Mouse (Mus musculus) heart, embryonic 14.5 days (tissue): ENCODE data around the gene Ercc2. TPM values are rescaled to one million over a fixed set of nuclear protein-coding genes. Genes with fewer than 3 reads are reported as not detected.
A peak's percentile ranks its signal among the peaks of the same experiment; 100 is the strongest.

Source experiments
- ATAC-seq: fragments of 200-750 bp; cut with Nextera tagmentation; 2 replicates; pipeline ENCODE4 v1.8.0; 2017; ENCODE audit warnings: low read depth, moderate TSS enrichment; ENCODE audit not compliant: insufficient number of reproducible peaks, insufficient read depth, low FRiP score
- H3K27ac ChIP-seq, 2 experiments: fragments of 200-500 bp in 1 of 2; fragments of 300-500 bp in 1 of 2; sonication (generic) in 1 of 2; replicated peaks in 1 of 2; 2 replicates each; pipeline ENCODE4 v1.5.1; 2012 to 2014; ENCODE audit warnings: low read depth in 2 of 2, low read length in 2 of 2, control low read depth in 1 of 2, mild to moderate bottlenecking in 1 of 2, mixed read lengths in 1 of 2; ENCODE audit not compliant: control insufficient read depth in 1 of 2, insufficient read depth in 1 of 2
- H3K27me3 ChIP-seq: fragments of 300-500 bp; sonication (generic); 2 replicates; pipeline ENCODE4 v1.6.1; 2014; ENCODE audit warnings: mild to moderate bottlenecking, low read length, control low read depth; ENCODE audit not compliant: control insufficient read depth, insufficient read depth
- H3K36me3 ChIP-seq: fragments of 300-500 bp; sonication (generic); 2 replicates; pipeline ENCODE4 v1.6.1; 2014; ENCODE audit warnings: mild to moderate bottlenecking, control low read depth, low read length, mixed read lengths; ENCODE audit not compliant: control insufficient read depth, insufficient read depth
- H3K4me1 ChIP-seq, 2 experiments: fragments of 200-500 bp in 1 of 2; fragments of 300-500 bp in 1 of 2; sonication (generic) in 1 of 2; 2 replicates each; pipeline ENCODE4 v1.6.1; 2012 to 2014; ENCODE audit warnings: low read length in 2 of 2, control low read depth in 1 of 2, mixed read lengths in 1 of 2; ENCODE audit not compliant: control insufficient read depth in 2 of 2, insufficient read depth in 2 of 2
- H3K4me2 ChIP-seq: fragments of 300-500 bp; sonication (generic); 2 replicates; pipeline ENCODE4 v1.6.1; 2014; ENCODE audit warnings: mild to moderate bottlenecking, low read length
- H3K4me3 ChIP-seq, 2 experiments: fragments of 200-500 bp in 1 of 2; fragments of 300-500 bp in 1 of 2; sonication (generic) in 1 of 2; 2 replicates each; pipeline ENCODE4 v1.5.1; 2012 to 2014; ENCODE audit warnings: low read length in 2 of 2, mild to moderate bottlenecking in 2 of 2, control low read depth in 1 of 2, low read depth in 1 of 2, moderate library complexity in 1 of 2; ENCODE audit not compliant: control insufficient read depth in 1 of 2, insufficient read depth in 1 of 2
- H3K9ac ChIP-seq: fragments of 300-500 bp; sonication (generic); 2 replicates; pipeline ENCODE4 v1.6.1; 2014; ENCODE audit warnings: mild to moderate bottlenecking, low read length
- H3K9me3 ChIP-seq: fragments of 300-500 bp; sonication (generic); 2 replicates; pipeline ENCODE4 v1.6.1; 2016; ENCODE audit warnings: low read length, control low read depth; ENCODE audit not compliant: control insufficient read depth
- WGBS: fragments of 180-500 bp; shearing (Covaris S2); extraction: QIAGEN DNeasy Blood & Tissue Kit; methylation state at CpG from one replicate; pipeline ENCODE4 v1.1.7; 2014; 5-methylcytosine and 5-hydroxymethylcytosine counted together
- polyA plus RNA-seq: library from polyadenylated mRNA; unstranded; fragments of >200 nt; fragmentation: Nextera tagmentation; extraction: Ambion mirVana; gene quantifications from 2 replicates; pipeline ENCODE4 v1.2.1, GENCODE M21; 2014

Ercc2 gene
- polyA plus RNA-seq = 4.8 and 6.6 TPM in 2 replicates

DNA sequence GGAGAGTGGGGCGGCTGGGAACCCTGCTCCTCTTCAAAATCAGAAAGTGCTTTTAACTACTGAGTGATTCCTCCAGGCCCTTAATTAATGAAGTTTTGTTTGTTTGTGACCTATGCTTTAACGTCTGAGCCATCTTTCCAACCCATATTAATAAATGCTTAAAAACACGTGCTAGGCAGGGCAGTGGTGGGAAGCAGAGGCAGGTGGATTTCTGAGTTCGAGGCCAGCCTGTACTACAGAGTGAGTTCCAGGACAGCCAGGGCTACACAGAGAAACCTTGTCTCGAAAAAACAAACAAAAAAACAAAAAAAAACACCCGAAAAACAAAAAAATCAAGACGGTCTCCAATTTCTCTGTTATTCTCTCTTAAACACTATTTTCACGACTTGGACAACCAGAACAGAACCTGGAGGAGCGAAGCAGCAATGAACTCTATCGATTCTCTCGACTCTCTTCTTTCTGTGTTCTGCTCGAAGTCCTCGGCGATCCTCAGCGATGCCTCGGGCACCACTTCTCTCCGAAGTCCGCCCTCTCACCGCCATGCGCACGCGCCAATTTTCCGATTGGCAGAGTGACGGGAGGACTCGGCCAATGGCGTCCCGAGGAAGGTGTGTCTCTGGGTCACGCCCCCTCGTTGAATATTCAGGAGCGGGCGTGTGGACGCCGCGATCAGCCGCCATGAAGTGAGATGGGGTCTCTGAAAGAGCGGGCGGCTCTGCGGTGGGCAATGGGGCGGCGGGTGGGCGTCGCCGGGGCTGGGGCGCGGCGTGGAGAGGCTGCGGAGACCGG, at the start of gene Ercc2:
Ercc2 (plus strand) TSS at position 634 of the 789 bp plus-strand sequence.
- ATAC-seq = peak; percentile 89
- Histone ChIP-seq H3K4me2 (peak within 1 kb of the TSS; percentile 91), H3K4me1 (peaks cover 4 to 18% of the 10 kb centered on the region in 2 experiments; a peak in 3 of 4 replicates), H3K9ac (peak within 1 kb of the TSS; percentile 88), H3K9me3 (no peaks in the 10 kb centered on the region), H3K36me3 (peaks cover 58% of the 10 kb centered on the region), H3K27ac (peak within 1 kb of the TSS in 1 of 2 experiments; percentile 50; a peak in 1 of 4 replicates), H3K27me3 (no peaks in the 10 kb centered on the region), H3K4me3 (peak within 1 kb of the TSS; percentile 85 to 87)
- WGBS = 7% methylated on average over 44 of the region's 48 CpGs

DNA sequence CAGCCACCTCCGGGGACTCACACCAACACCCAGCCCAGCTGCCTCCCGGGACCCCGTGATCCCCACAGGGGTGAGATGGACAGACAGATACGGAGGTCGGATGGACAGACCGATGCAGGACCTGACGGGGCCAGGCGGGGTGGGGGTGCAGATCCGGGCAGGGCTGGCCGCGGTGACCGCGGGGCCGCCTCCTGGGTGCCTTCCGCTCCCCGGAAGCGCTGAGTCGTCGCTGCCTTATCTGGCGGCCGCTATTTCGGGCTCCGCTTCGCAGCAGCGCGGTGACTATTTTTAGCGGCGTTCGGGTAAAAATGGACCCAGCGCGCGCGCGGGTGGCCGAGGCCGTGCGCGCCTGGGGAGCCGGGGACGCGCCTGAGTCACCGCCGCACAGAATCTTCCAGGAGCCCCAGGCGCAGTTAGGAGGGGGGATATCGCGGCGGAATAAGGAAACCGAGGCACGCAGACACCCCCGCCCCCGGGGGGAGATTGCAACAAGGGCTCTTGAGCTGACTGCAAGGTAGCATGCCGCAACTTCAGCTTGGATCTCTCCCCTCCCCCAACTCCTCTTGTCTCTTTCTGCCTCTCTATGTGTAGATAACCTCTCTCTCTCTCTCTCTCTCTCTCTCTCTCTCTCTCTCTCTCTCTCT, 49.0 kb upstream of the Ercc2 start:
- H3K4me1 ChIP-seq = peaks cover 17 to 23% of the 10 kb centered on the region in 2 experiments
- H3K4me3 ChIP-seq = peak overlapping the region; percentile 60 to 79
- peak overlapping the region; percentile 76 for H3K4me2 ChIP-seq
- H3K36me3 ChIP-seq = 0 out of 2 replicates have a peak, but pooled peaks cover 2% of the 10 kb centered on the region
- WGBS = 0% methylated on average over 52 of the region's 52 CpGs
- 0 out of 2 replicates have a peak, but pooled peaks cover 4% of the 10 kb centered on the region for H3K9me3 ChIP-seq
- peak overlapping the region; percentile 86 for H3K9ac ChIP-seq
- peak overlapping the region; percentile 90 to 91 for H3K27ac ChIP-seq
- H3K27me3 ChIP-seq = no peaks in the 10 kb centered on the region
- peak; percentile 75 for ATAC-seq

DNA sequence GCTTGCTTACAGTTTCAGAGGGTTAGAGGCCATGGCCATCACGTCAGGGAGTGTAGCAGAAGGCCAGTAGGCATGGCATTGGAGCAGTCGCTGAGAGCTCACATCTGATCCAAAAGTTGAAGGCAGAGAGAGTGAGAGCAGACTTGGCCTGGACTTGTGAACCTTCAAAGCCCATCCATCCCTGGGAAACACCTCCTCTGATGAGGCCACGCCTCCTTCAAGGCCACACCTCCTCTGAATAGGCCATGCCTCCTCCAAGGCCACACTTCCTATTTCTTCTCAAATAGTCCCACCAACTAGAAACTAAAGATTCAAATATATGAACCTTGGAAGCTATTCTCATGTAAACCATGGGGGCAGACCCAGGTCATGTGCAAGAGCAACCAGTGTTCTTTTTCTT, 46.2 kb upstream of the Ercc2 start:
- no peak overlapping the region for H3K4me3 ChIP-seq
- no peaks in the 10 kb centered on the region for H3K27me3 ChIP-seq
- H3K4me1 ChIP-seq = peaks cover 24 to 27% of the 10 kb centered on the region in 2 experiments
- H3K27ac ChIP-seq = 0 out of 4 replicates have a peak overlapping the region, but pooled peaks of 1 of the 2 experiments have one; percentile 1
- 0 out of 2 replicates have a peak, but pooled peaks cover 2% of the 10 kb centered on the region for H3K36me3 ChIP-seq
- H3K9ac ChIP-seq = no peak overlapping the region
- no peak for ATAC-seq
- WGBS = 47% methylated on average over 3 of the region's 3 CpGs
- H3K9me3 ChIP-seq = no peaks in the 10 kb centered on the region
- no peak overlapping the region for H3K4me2 ChIP-seq

DNA sequence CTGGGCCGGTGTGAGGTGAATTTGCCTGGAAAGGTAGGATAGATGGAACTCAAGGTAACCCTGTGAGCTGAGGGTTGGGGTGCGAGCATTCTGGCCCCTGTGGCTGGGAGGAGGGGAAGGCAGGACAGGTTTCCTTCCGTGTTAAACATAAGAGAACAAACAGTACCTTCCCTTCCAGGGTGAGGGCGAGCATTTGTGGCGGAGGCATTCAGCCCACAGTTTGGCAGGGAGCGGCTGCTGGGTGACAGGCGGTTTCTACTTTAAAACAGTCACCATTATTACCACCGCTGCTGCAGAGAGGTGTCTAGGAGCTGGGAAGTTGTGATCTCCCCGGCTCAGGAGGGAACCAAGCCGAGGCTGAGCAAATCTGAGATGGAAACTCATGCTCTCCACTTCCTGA, 44.7 kb upstream of the Ercc2 start:
- Histone ChIP-seq H3K27ac (peak overlapping the region in 1 of 2 experiments; percentile 47; a peak in 1 of 4 replicates), H3K9me3 (no peaks in the 10 kb centered on the region), H3K36me3 (0 out of 2 replicates have a peak, but pooled peaks cover 2% of the 10 kb centered on the region), H3K9ac (peak overlapping the region; percentile 41; the same call in 1 of the 2 replicates), H3K4me3 (no peak overlapping the region), H3K4me1 (peaks cover 32% of the 10 kb centered on the region in 2 experiments), H3K27me3 (no peaks in the 10 kb centered on the region), H3K4me2 (no peak overlapping the region)
- 50% methylated on average over 10 of the region's 10 CpGs for WGBS
- ATAC-seq = no peak

DNA sequence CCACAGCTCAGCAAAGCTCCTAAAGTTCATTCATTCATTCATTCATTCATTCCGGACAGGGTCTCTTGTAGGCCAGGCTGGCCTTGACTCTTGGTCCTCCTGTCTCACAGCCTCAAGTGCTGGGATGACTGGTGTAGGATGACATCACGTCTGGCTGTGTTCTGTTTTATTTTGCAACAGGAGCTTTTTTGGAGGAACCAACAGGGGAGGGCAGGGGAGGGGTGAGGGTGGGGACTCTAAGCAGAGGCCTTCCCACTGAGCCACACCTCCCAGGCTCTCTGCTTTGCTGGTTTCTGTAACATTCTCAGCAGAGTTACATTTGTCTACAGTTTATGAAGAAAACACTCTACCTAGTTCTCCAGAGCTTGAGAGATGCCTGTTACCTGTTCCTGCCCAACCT, 43.8 kb upstream of the Ercc2 start:
- H3K4me2 ChIP-seq = no peak overlapping the region
- H3K9ac ChIP-seq = no peak overlapping the region
- H3K4me1 ChIP-seq = peaks cover 32 to 35% of the 10 kb centered on the region in 2 experiments
- ATAC-seq = no peak
- 0 out of 2 replicates have a peak, but pooled peaks cover 2% of the 10 kb centered on the region for H3K36me3 ChIP-seq
- H3K27me3 ChIP-seq = no peaks in the 10 kb centered on the region
- peak overlapping the region in 1 of 2 experiments; percentile 35; a peak in 2 of 4 replicates for H3K27ac ChIP-seq
- no peak overlapping the region for H3K4me3 ChIP-seq
- 25% methylated on average over 2 of the region's 2 CpGs for WGBS
- no peaks in the 10 kb centered on the region for H3K9me3 ChIP-seq

DNA sequence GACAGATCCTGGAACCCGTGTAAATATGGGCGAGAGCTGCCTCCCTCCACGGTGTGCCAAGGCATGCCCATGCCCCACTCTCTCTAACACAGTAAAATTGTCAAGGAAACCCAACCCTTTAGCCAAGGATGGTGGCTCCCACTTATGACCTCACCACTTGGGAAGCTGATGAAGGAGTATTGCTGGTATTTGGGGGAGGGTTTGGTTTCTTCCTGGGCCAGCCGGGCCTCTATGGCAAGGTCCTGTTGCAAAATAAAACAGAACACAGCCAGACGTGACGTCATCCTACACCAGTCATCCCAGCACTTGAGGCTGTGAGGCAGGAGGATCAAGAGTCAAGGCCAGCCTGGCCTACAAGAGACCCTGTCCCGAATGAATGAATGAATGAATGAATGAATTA, 43.2 kb upstream of the Ercc2 start:
- H3K4me3 ChIP-seq = no peak overlapping the region
- no peak overlapping the region for H3K9ac ChIP-seq
- 46% methylated on average over 7 of the region's 7 CpGs for WGBS
- no peaks in the 10 kb centered on the region for H3K27me3 ChIP-seq
- H3K36me3 ChIP-seq = 0 out of 2 replicates have a peak, but pooled peaks cover 2% of the 10 kb centered on the region
- H3K4me2 ChIP-seq = no peak overlapping the region
- H3K4me1 ChIP-seq = peaks cover 36 to 40% of the 10 kb centered on the region in 2 experiments
- H3K27ac ChIP-seq = peak overlapping the region in 1 of 2 experiments; percentile 35; a peak in 1 of 4 replicates
- no peaks in the 10 kb centered on the region for H3K9me3 ChIP-seq
- no peak for ATAC-seq

DNA sequence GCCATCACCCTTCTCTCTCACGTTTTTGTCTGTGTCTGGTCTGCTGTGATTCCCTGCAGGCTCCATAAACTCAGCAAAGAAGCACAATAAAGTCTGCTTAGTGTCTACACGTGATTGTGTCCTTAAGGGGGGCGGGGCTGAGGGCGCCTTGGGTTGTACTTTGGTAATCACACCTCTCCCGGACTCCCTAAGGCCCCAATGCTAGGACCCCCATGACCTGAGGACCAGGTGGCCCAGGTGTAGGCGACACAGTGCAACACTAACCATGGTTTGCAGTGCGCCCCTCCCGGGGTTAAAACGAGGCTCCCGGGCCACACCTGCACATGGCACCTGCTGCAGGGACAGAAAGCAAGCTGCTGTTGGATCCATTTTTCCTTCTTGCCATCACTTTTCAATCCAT, 40.6 kb upstream of the Ercc2 start:
- Histone ChIP-seq H3K36me3 (0 out of 2 replicates have a peak, but pooled peaks cover 2% of the 10 kb centered on the region), H3K4me2 (peak overlapping the region; percentile 74), H3K9ac (peak overlapping the region; percentile 69), H3K4me3 (peak overlapping the region; percentile 44 to 55), H3K27ac (peak overlapping the region; percentile 94 to 99), H3K4me1 (peaks cover 39 to 49% of the 10 kb centered on the region in 2 experiments), H3K27me3 (no peaks in the 10 kb centered on the region), H3K9me3 (no peaks in the 10 kb centered on the region)
- 11% methylated on average over 10 of the region's 10 CpGs for WGBS
- ATAC-seq = no peak
